29 mouse cellular contexts compared by ENCODE assay signal in the genomic region with DNA sequence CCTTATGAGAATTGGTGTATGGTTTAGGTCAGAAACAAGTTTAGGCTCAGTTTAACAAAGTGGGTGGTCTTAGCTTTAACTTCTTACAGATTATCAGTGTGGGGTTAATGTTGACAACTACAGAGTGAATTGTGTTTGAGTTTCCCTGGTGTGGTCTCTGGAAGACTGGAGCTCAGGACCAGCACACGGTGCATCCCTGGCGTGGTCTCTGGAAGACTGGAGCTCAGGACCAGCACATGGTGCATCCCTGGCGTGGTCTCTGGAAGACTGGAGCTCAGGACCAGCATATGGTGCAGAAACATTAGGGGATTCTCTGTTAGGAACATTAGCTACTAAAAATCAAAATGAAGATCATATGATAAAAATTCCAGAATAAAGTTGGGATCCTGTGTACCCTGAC.
DNase-seq lines count a peak whose midpoint lies in the region; ATAC-seq lines count a peak whose summit lies in the region.
"Had no signal": no experiment of that assay in that cellular context is flagged by ENCODE, and none has a peak within 500 bp of the region (broad histone marks: within the 10 kb centered on the region; RNA-seq: fewer than 3 reads in every experiment).

No protein-coding gene starts in this region.

- ATAC-seq in forebrain, embryonic 11.5 days (replicated peaks; ENCODE audit: low FRiP score) = peak; percentile 61; the same call in 1 of the 2 replicates
- no peak for ATAC-seq in forebrain, embryonic 13.5 days
- ATAC-seq in limb, embryonic 13.5 days (ENCODE audit: low FRiP score, low read depth) = 0 out of 2 replicates have a peak, but pooled peaks have one; percentile 32
- ATAC-seq in embryonic facial prominence, embryonic 14.5 days (ENCODE audit: low read depth) = no peak
- 0 out of 2 replicates have a peak, but pooled peaks have one; percentile 34 for ATAC-seq in hindbrain, embryonic 14.5 days (ENCODE audit: low FRiP score)
- ATAC-seq: forebrain, embryonic 15.5 days; midbrain, embryonic 16.5 days; Patski had no signal

- H3K27me3 ChIP-seq in forebrain, embryonic 11.5 days (ENCODE audit: control insufficient read depth, insufficient read depth, low read length) = no peaks in the 10 kb centered on the region
- H3K27me3 ChIP-seq in forebrain, embryonic 13.5 days = no peaks in the 10 kb centered on the region
- no peaks in the 10 kb centered on the region for H3K27me3 ChIP-seq in limb, embryonic 13.5 days
- H3K27me3 ChIP-seq in limb, embryonic 10.5 days (ENCODE audit: low read depth, poor library complexity, severe bottlenecking) = no peaks in the 10 kb centered on the region
- H3K27me3 ChIP-seq in embryonic facial prominence, embryonic 14.5 days (replicated peaks; ENCODE audit: control insufficient read depth, insufficient read depth, low read length) = no peaks in the 10 kb centered on the region
- H3K27me3 ChIP-seq in hindbrain, embryonic 14.5 days (ENCODE audit: control insufficient read depth, insufficient read depth, low read length) = no peaks in the 10 kb centered on the region
- H3K27me3 ChIP-seq: forebrain, embryonic 15.5 days; liver, embryonic 15.5 days; Patski had no signal

- H3K9ac ChIP-seq in forebrain, embryonic 11.5 days (ENCODE audit: low read length) = no peak overlapping the region
- no peak overlapping the region for H3K9ac ChIP-seq in forebrain, embryonic 13.5 days
- no peak overlapping the region for H3K9ac ChIP-seq in limb, embryonic 13.5 days
- no peak overlapping the region for H3K9ac ChIP-seq in embryonic facial prominence, embryonic 14.5 days (ENCODE audit: low read depth, low read length)
- no peak overlapping the region for H3K9ac ChIP-seq in hindbrain, embryonic 14.5 days
- H3K9ac ChIP-seq: forebrain, embryonic 15.5 days; liver, embryonic 15.5 days; lung, embryonic 14.5 days had no signal

- no peak overlapping the region for H3K4me2 ChIP-seq in forebrain, embryonic 11.5 days (ENCODE audit: low read depth, low read length, severe bottlenecking)
- no peak overlapping the region for H3K4me2 ChIP-seq in forebrain, embryonic 13.5 days
- no peak overlapping the region for H3K4me2 ChIP-seq in limb, embryonic 13.5 days (replicated peaks)
- no peak overlapping the region for H3K4me2 ChIP-seq in embryonic facial prominence, embryonic 14.5 days (ENCODE audit: low read depth, low read length)
- no peak overlapping the region for H3K4me2 ChIP-seq in hindbrain, embryonic 14.5 days (replicated peaks)
- H3K4me2 ChIP-seq: forebrain, embryonic 15.5 days; heart, embryonic 11.5 days; liver, embryonic 15.5 days; lung, embryonic 14.5 days had no signal

- H3K4me3 ChIP-seq in forebrain, embryonic 11.5 days (ENCODE audit: low read depth, low read length) = no peak overlapping the region
- no peak overlapping the region for H3K4me3 ChIP-seq in forebrain, embryonic 13.5 days
- no peak overlapping the region for H3K4me3 ChIP-seq in limb, embryonic 13.5 days
- H3K4me3 ChIP-seq in limb, embryonic 10.5 days = no peak overlapping the region
- H3K4me3 ChIP-seq in embryonic facial prominence, embryonic 14.5 days (ENCODE audit: low read depth, low read length) = no peak overlapping the region
- no peak overlapping the region for H3K4me3 ChIP-seq in hindbrain, embryonic 14.5 days (replicated peaks; ENCODE audit: low read length)
- H3K4me3 ChIP-seq: forebrain, embryonic 15.5 days; liver, embryonic 15.5 days had no signal

- H3K36me3 ChIP-seq in forebrain, embryonic 11.5 days (ENCODE audit: control insufficient read depth, insufficient read depth, low read length) = no peaks in the 10 kb centered on the region
- H3K36me3 ChIP-seq in forebrain, embryonic 13.5 days (ENCODE audit: poor library complexity, severe bottlenecking) = no peaks in the 10 kb centered on the region
- H3K36me3 ChIP-seq in limb, embryonic 13.5 days = no peaks in the 10 kb centered on the region
- no peaks in the 10 kb centered on the region for H3K36me3 ChIP-seq in limb, embryonic 10.5 days
- H3K36me3 ChIP-seq in embryonic facial prominence, embryonic 14.5 days (ENCODE audit: control insufficient read depth, insufficient read depth, low read length) = no peaks in the 10 kb centered on the region
- H3K36me3 ChIP-seq in hindbrain, embryonic 14.5 days (replicated peaks; ENCODE audit: control insufficient read depth, insufficient read depth) = no peaks in the 10 kb centered on the region
- H3K36me3 ChIP-seq: forebrain, embryonic 15.5 days; liver, embryonic 15.5 days had no signal

- no peak overlapping the region for H3K27ac ChIP-seq in forebrain, embryonic 11.5 days (ENCODE audit: low read depth, low read length)
- H3K27ac ChIP-seq in forebrain, embryonic 13.5 days = no peak overlapping the region
- H3K27ac ChIP-seq in limb, embryonic 13.5 days = no peak overlapping the region
- no peak overlapping the region for H3K27ac ChIP-seq in limb, embryonic 10.5 days
- peak overlapping the region; percentile 44; the same call in 1 of the 2 replicates for H3K27ac ChIP-seq in embryonic facial prominence, embryonic 14.5 days (replicated peaks; ENCODE audit: low read depth, low read length)
- H3K27ac ChIP-seq in hindbrain, embryonic 14.5 days = no peak overlapping the region
- H3K27ac ChIP-seq: forebrain, embryonic 15.5 days; kidney, postnatal 0 days; liver, embryonic 15.5 days had no signal

- no peak for DNase-seq in forebrain, embryonic 11.5 days (ENCODE audit: low spot score)
- no peak for DNase-seq in limb, embryonic 10.5 days (ENCODE audit: low spot score)
- no peak for DNase-seq in embryonic facial prominence, embryonic 14.5 days (ENCODE audit: low spot score)
- no peak for DNase-seq in hindbrain, embryonic 14.5 days (ENCODE audit: low spot score)
- no peak for DNase-seq in ovary, adult 18-20 months (ENCODE audit: low spot score)
- DNase-seq: adrenal gland, postnatal 14 days; cerebellum, adult 11 months; cerebellum, adult 9-10 months; cerebellum, postnatal 36 days; gastrocnemius, postnatal 36 days; heart, adult 18-20 months; heart, postnatal 36 days; kidney, adult 18-20 months; kidney, postnatal 4 days; layer of hippocampus, postnatal 36 days; left cerebral cortex, postnatal 4 days; lung, postnatal 14 days; right cerebral cortex, postnatal 25 days; thymus, adult 18-20 months; thymus, postnatal 25 days had no signal

- H3K9me3 ChIP-seq in forebrain, embryonic 11.5 days (ENCODE audit: control insufficient read depth, low read length) = no peaks in the 10 kb centered on the region
- H3K9me3 ChIP-seq in forebrain, embryonic 13.5 days (replicated peaks) = no peaks in the 10 kb centered on the region
- no peaks in the 10 kb centered on the region for H3K9me3 ChIP-seq in limb, embryonic 13.5 days
- no peaks in the 10 kb centered on the region for H3K9me3 ChIP-seq in limb, embryonic 10.5 days (replicated peaks)
- no peaks in the 10 kb centered on the region for H3K9me3 ChIP-seq in embryonic facial prominence, embryonic 14.5 days (ENCODE audit: control insufficient read depth, low read length)
- H3K9me3 ChIP-seq in hindbrain, embryonic 14.5 days (ENCODE audit: control insufficient read depth, low read length) = no peaks in the 10 kb centered on the region
- H3K9me3 ChIP-seq: forebrain, embryonic 15.5 days; liver, embryonic 15.5 days had no signal

- no peaks in the 10 kb centered on the region for H3K4me1 ChIP-seq in forebrain, embryonic 11.5 days (replicated peaks; ENCODE audit: control insufficient read depth, insufficient read depth, low read length)
- no peaks in the 10 kb centered on the region for H3K4me1 ChIP-seq in forebrain, embryonic 13.5 days
- H3K4me1 ChIP-seq in limb, embryonic 13.5 days = no peaks in the 10 kb centered on the region
- H3K4me1 ChIP-seq in limb, embryonic 10.5 days = peaks cover 7% of the 10 kb centered on the region; the same call in 1 of the 2 replicates
- H3K4me1 ChIP-seq in embryonic facial prominence, embryonic 14.5 days (ENCODE audit: control insufficient read depth, insufficient read depth, low read length) = 0 out of 2 replicates have a peak, but pooled peaks cover 7% of the 10 kb centered on the region
- H3K4me1 ChIP-seq in hindbrain, embryonic 14.5 days (replicated peaks; ENCODE audit: control insufficient read depth, insufficient read depth, low read length) = 0 out of 2 replicates have a peak, but pooled peaks cover 9% of the 10 kb centered on the region
- H3K4me1 ChIP-seq: forebrain, embryonic 15.5 days; liver, embryonic 15.5 days had no signal

- WGBS in forebrain, embryonic 11.5 days = 61% methylated on average over 3 of the region's 3 CpGs
- WGBS in forebrain, embryonic 13.5 days = 67% methylated on average over 3 of the region's 3 CpGs
- 71% methylated on average over 3 of the region's 3 CpGs for WGBS in limb, embryonic 13.5 days
- 67% methylated on average over 3 of the region's 3 CpGs for WGBS in limb, embryonic 10.5 days
- WGBS in embryonic facial prominence, embryonic 14.5 days = 46% methylated on average over 3 of the region's 3 CpGs
- WGBS in hindbrain, embryonic 14.5 days = 29% methylated on average over 3 of the region's 3 CpGs

Comparison
In these comparisons a context has a peak if more than half of its experiments do, and no peak if none do; other contexts are left out.
1. ATAC-seq: peak in forebrain, embryonic 11.5 days (single experiment), limb, embryonic 13.5 days (single experiment) and hindbrain, embryonic 14.5 days (single experiment); none in forebrain, embryonic 13.5 days (single experiment) and embryonic facial prominence, embryonic 14.5 days (single experiment).